Mouse (Mus musculus): ENCODE data around the gene Snx13. TPM values are rescaled to one million over a fixed set of nuclear protein-coding genes. Genes with fewer than 3 reads are reported as not detected.

Gene Snx13
- polyA plus RNA-seq, 1 experiment from 2014 or later: 34.8 TPM

DNA sequence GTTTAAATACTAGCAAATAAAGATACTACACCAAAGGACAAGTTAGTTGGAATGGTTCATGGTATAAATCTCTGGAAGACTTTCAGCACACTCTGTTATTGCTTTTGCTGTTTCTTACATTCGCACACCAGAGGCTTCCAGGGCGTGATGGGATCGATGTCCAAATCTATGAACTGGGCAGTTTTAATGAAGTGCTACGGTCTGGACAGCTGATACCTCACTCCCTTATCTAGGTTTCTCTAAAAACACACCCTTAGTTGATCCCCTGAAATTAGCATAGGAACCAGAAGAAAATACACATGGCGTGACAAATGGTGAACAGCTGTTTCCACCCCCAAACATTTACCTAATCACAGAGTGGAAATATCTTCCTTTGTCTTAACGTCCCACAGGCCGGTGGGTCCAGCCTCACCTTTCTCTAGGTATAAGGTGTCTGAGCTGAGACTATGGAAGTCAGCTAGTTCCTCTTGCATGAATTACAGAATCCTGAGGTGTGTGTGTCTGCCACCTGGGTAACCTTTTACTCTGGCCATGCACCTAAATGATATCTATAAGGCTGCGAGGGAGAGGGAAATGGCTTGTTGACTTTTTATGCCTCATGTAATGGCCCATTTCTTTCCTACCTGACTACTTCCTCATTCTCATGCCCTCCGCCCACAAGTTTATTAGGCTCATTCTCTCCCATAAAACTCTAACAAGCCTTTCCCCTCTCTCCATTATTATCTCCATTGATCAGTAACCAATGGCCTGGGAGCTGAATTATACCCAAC lies 30.3 kb upstream of the Snx13 start:
- POLR2A ChIA-PET: no interaction called here
- in situ Hi-C loops (cut with MboI; ENCODE audit: low pct_unique_long_range_greater_than_20kb): loop anchor here (5.0 kb wide), 1 partner anchor 359 kb away; no protein-coding TSS in a partner anchor
- peaks cover 5% of the 10 kb centered on the region for H3K27me3 ChIP-seq
- no peak for DNase-seq (ENCODE audit: low read depth, low spot score)
- ATAC-seq: no peak
- TF ChIP-seq CTCF (IDR thresholded peaks at IDR 0.05): no peak
- CTCF ChIA-PET: interaction anchor here (0.7 kb wide), 1 partner anchor 167 kb away, joined by 3 read pairs; no protein-coding TSS in a partner anchor

DNA sequence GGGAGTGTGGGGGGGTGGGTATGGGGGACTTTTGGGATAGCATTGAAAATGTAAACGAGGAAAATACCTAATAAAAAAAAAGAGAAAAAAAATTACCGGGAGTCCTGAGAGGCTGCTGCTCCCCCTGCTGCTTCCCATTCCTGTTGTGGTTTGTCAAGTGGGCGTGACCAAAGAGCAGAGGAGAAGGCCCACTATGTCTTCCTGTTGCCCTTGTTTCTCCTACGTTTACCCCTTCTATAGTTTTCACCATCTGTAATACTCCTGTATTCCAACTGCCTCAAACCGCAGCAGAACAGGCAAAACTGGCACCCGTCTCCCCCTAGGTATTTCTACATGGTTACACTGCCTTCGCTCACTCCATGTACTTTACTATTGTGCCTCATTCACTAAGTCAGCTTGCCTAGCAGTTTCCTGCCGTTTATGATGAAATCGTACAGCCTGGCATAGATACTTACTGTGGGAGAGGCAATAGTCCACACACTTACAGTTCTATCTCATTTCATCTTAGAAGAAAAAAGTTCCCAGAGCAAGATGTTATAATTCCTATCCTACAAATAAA lies 28.2 kb upstream of the Snx13 start:
- no peak for ATAC-seq
- in situ Hi-C loops (cut with MboI; ENCODE audit: low pct_unique_long_range_greater_than_20kb): loop anchor here (5.0 kb wide), 1 partner anchor 361 kb away; no protein-coding TSS in a partner anchor

DNA sequence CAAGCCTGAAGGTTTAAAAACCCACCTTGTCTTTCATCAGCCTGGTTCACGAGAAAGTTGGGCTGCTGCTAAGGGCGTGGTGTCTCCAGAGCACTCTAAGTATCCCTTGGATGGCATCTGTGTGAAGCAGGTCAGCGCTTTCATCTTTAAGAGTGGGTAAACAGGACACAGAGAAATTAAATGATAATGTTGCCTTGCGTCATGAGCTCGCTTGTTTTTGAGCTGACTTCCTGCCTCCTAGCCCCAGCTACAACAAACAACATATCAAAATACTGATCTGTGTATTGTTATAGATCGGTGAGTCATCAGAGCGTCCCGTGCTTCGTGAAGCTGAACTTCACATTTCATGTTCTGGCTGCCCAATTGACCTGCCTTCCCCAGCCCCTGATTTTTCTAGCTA lies 25.7 kb upstream of the Snx13 start:
- no peaks in the 10 kb centered on the region for H3K27me3 ChIP-seq
- no peak for ATAC-seq
- ChIA-PET CTCF (no interaction called here), POLR2A (no interaction called here)
- in situ Hi-C loops (cut with MboI; ENCODE audit: low pct_unique_long_range_greater_than_20kb): no loop called here
- no peak for TF ChIP-seq CTCF (IDR thresholded peaks at IDR 0.05)
- no peak for DNase-seq (ENCODE audit: low read depth, low spot score)

More for the DNA sequence above, 28.2 kb upstream of the Snx13 start:
- no peak for TF ChIP-seq CTCF (IDR thresholded peaks at IDR 0.05)
- DNase-seq (ENCODE audit: low read depth, low spot score): no peak
- POLR2A ChIA-PET: no interaction called here
- CTCF ChIA-PET: no interaction called here
- H3K27me3 ChIP-seq: peaks cover 5% of the 10 kb centered on the region

DNA sequence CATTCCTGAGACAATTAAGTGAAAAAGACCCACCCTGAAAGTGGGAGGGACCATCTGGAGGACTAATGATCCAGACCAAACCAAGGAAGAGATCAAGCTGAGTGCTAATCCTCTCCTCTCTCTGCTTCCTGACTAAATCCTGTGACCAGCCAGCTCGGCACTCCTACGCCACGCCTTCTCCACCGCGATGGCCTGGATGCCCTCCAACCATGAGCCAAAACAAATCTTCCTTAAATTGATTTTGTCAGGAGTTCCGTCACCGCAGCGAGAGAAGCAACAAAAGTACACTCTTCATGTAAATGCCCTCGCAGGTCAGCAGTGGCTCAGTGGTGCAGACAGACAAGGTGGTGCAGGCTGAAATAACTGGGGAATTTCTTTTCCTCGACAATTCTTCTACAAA lies 24.9 kb upstream of the Snx13 start:
- TF ChIP-seq CTCF (IDR thresholded peaks at IDR 0.05): no peak
- ATAC-seq (no peak), DNase-seq (ENCODE audit: low read depth, low spot score) (no peak)
- POLR2A ChIA-PET: no interaction called here
- CTCF ChIA-PET: no interaction called here
- in situ Hi-C loops (cut with MboI; ENCODE audit: low pct_unique_long_range_greater_than_20kb): no loop called here
- H3K27me3 ChIP-seq: peaks cover 6% of the 10 kb centered on the region

DNA sequence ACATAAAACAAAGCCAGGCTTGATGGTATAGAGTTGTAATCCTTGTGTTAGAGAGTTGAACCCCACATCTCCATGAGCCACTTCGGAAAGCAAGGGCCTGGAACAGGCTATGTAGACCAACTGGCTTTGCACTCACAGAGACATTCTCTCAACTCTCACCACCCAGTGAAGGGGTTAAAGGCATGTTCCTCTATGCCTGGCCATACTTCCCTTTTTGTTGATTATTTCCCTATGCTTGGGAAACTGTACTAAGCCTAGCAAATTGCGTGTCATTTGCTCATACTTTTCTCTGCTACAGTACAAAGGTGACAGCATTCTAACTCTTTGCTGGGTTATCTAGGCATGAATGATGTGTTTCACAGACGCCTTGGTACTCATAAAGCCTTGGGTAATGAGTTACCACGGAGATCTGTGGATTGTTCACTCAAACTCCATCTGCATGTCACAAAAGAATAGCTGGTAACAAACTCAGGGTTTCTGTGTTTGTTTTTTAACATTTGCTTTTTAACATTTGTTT lies 21.0 kb upstream of the Snx13 start:
- in situ Hi-C loops (cut with MboI; ENCODE audit: low pct_unique_long_range_greater_than_20kb): no loop called here
- H3K27me3 ChIP-seq: peaks cover 10% of the 10 kb centered on the region
- POLR2A ChIA-PET: no interaction called here
- no peak for DNase-seq (ENCODE audit: low read depth, low spot score)
- no peak for TF ChIP-seq CTCF (IDR thresholded peaks at IDR 0.05)
- CTCF ChIA-PET: no interaction called here
- no peak for ATAC-seq

DNA sequence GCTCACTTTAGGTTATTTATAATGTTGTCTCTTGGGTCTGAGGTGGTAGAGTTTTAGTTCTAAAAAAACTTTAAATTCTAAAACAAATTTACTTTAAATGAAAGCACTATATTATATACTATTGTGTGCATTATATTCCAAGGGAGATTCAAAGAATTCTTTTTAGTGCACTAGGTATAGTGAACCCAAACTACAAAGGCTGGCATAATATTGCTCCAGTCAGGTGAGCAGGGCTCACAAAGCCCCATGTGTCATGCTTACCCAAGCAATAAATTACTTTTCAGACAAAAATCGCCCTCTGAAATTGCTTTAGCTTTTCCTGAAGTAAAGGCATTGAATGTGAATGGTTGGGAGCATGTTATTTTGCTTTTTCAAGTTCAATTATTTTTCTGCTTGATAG lies 19.5 kb upstream of the Snx13 start:
- POLR2A ChIA-PET: no interaction called here
- no peak for DNase-seq (ENCODE audit: low read depth, low spot score)
- peaks cover 10% of the 10 kb centered on the region for H3K27me3 ChIP-seq
- no peak for ATAC-seq
- in situ Hi-C loops (cut with MboI; ENCODE audit: low pct_unique_long_range_greater_than_20kb): no loop called here
- no peak for TF ChIP-seq CTCF (IDR thresholded peaks at IDR 0.05)
- CTCF ChIA-PET: no interaction called here

DNA sequence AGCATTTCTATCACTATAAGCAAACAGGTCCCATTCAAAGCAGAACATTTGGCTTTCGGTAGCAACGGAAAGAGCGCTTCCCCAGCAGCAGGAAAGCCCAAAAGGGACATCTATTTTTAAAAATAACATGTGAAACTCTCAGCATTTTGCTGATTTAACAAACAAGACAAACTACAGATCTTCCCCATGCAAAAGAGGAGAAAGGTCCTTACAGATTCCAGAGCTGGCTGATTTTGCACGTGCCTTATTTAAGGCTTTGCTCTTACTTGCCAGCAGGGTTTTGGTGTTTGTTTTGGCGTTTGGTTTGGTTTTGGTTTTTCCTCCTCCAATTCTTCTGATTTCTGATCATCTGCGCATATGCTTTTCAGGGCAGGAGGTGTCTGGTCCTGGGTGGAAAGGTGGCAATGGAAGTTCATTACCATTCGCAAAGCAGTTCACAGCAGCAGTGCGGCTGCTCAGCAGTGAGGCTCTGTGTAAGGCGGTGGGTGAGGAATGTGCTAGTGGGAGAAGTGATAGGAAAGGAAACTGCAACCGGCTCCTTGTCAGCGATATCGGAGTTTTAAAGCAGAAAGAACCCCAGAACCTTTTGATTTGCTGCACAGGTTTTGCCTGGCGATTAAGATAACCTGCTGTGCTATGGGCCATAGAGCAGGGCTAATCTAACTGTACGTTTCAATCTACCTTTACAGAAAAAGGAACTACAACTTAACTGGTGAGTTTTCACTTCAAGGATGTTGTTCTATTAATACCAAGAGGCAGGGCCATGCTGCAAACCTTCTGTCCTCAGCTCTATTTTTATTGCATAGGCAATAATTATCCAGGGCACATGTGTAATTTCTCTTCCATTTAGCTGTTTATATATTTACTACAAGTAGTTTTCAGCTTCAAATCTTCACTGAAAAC lies 8.1 kb upstream of the Snx13 start:
- H3K27me3 ChIP-seq: no peaks in the 10 kb centered on the region
- ChIA-PET POLR2A (no interaction called here), CTCF (no interaction called here)
- in situ Hi-C loops (cut with MboI; ENCODE audit: low pct_unique_long_range_greater_than_20kb): no loop called here
- no peak for DNase-seq (ENCODE audit: low read depth, low spot score)
- ATAC-seq: no peak
- TF ChIP-seq CTCF (IDR thresholded peaks at IDR 0.05): no peak

DNA sequence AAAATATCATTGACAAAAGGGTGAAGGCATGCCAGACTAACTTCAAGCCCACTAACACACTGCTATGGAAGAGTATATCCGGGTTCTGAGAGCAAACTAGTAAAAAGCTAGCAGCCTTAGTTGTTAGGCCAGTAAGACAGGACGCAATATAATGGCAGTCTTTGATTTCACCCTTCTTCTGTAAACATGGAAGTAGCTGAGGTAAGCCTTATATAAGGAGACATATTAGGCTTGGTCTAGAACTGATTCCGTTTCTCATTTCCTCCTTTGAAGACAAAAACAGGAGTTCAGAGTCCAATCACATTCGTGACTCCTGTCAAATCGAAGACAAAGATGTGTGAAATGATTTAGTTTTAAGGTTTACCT lies 7.4 kb upstream of the Snx13 start:
- no peak for DNase-seq (ENCODE audit: low read depth, low spot score)
- ChIA-PET CTCF (no interaction called here), POLR2A (no interaction called here)
- TF ChIP-seq CTCF (IDR thresholded peaks at IDR 0.05): no peak
- no peak for ATAC-seq
- no peaks in the 10 kb centered on the region for H3K27me3 ChIP-seq
- in situ Hi-C loops (cut with MboI; ENCODE audit: low pct_unique_long_range_greater_than_20kb): no loop called here

DNA sequence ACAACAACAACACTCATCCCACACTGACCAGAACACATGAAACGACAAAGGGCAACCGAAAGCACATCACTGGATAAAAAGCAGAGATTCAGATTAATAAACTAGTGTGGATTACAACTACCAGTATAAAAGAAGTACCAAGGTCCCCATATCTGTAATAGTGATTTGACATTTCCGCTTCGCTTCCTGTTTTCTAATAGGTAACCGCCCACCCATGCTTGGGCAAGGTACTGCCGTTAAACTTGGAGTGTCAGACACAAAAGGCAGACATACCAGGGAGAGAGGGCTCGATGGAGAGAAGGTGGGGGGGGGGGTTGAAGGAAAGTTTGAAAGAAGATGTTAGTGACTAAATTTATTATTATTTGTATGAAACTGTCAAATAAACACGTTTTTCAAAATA lies 5.0 kb upstream of the Snx13 start:
- ATAC-seq (no peak), DNase-seq (ENCODE audit: low read depth, low spot score) (no peak)
- ChIA-PET POLR2A (no interaction called here), CTCF (no interaction called here)
- in situ Hi-C loops (cut with MboI; ENCODE audit: low pct_unique_long_range_greater_than_20kb): no loop called here
- H3K27me3 ChIP-seq: no peaks in the 10 kb centered on the region
- TF ChIP-seq CTCF (IDR thresholded peaks at IDR 0.05): no peak

DNA sequence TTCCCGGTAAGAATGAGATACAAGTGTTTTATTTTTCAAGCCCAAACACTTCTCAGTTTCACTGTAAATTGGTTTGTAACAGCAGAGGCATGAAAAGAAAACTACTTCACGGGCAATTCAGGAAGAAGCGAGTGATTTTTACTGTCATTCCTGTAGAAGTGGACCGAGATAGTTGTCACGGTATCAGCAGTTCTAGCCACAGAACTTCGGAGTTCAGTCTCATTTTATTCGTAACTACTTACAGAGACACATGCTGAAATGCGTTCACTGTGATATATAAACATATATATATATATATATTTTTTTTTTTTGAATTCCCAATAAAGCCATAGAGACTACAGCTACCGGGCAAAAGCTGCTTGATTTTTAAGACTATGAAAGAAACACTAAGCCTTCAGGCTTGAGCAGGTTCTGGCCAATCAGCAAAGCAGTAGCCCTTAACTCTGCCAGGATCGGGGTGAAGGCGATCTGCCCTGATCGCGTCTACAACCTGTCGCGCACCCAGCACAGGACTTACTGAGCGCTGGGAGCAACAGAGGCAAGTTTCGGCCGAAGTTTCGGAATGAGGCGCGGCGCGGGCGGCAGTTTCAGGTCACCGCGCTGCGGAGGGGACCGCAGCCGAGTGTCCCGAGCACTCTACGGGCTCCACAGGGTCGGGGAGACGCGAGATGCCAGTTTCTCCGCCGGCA lies 532 bp upstream of the Snx13 start:
- CTCF ChIA-PET: no interaction called here
- no peak for TF ChIP-seq CTCF (IDR thresholded peaks at IDR 0.05)
- in situ Hi-C loops (cut with MboI; ENCODE audit: low pct_unique_long_range_greater_than_20kb): no loop called here
- POLR2A ChIA-PET: interaction anchor here (0.6 kb wide), 1 partner anchor 782 kb away, joined by 3 read pairs; no protein-coding TSS in a partner anchor
- no peaks in the 10 kb centered on the region for H3K27me3 ChIP-seq
- DNase-seq (ENCODE audit: low read depth, low spot score) (no peak), ATAC-seq (peak; percentile 44)

Data from Patski (cell line).